18 mouse cellular contexts compared by ENCODE assay signal in genomic region chr1:90333676-90334430, GRCm38 (mm10).
A peak's percentile ranks its signal among the peaks of the same experiment; 100 is the strongest.
DNase-seq lines count a peak whose midpoint lies in the region; ATAC-seq lines count a peak whose summit lies in the region.
"Had no signal": no experiment of that assay in that cellular context is flagged by ENCODE, and none has a peak within 500 bp of the region (broad histone marks: within the 10 kb centered on the region; RNA-seq: fewer than 3 reads in every experiment).

No protein-coding gene starts in this region.

- no peak overlapping the region for H3K27ac ChIP-seq in heart, embryonic 10.5 days
- 0 out of 2 replicates have a peak overlapping the region, but pooled peaks have one; percentile 23 for H3K27ac ChIP-seq in midbrain, embryonic 10.5 days (replicated peaks)
- H3K27ac ChIP-seq in midbrain, embryonic 11.5 days (ENCODE audit: low read depth, low read length) = no peak overlapping the region
- H3K27ac ChIP-seq in embryonic facial prominence, embryonic 10.5 days (replicated peaks) = peak overlapping the region; percentile 72
- no peak overlapping the region for H3K27ac ChIP-seq in hindbrain, embryonic 12.5 days
- H3K27ac ChIP-seq: hindbrain, embryonic 14.5 days; stomach, embryonic 15.5 days had no signal

- peaks cover 13% of the 10 kb centered on the region; the same call in 1 of the 2 replicates for H3K4me1 ChIP-seq in heart, embryonic 10.5 days
- peaks cover 37% of the 10 kb centered on the region for H3K4me1 ChIP-seq in midbrain, embryonic 10.5 days
- H3K4me1 ChIP-seq in midbrain, embryonic 11.5 days (ENCODE audit: control insufficient read depth, insufficient read depth, low read length) = peaks cover 9% of the 10 kb centered on the region
- peaks cover 69% of the 10 kb centered on the region for H3K4me1 ChIP-seq in embryonic facial prominence, embryonic 10.5 days
- peaks cover 10% of the 10 kb centered on the region for H3K4me1 ChIP-seq in hindbrain, embryonic 12.5 days

- H3K9ac ChIP-seq in midbrain, embryonic 11.5 days (ENCODE audit: low read length) = no peak overlapping the region
- no peak overlapping the region for H3K9ac ChIP-seq in hindbrain, embryonic 12.5 days
- H3K9ac ChIP-seq: embryonic facial prominence, embryonic 13.5 days; hindbrain, embryonic 14.5 days; neural tube, embryonic 13.5 days; stomach, embryonic 15.5 days had no signal

- 0 out of 2 replicates have a peak, but pooled peaks cover 6% of the 10 kb centered on the region for H3K27me3 ChIP-seq in heart, embryonic 10.5 days (ENCODE audit: insufficient read depth, poor library complexity, severe bottlenecking)
- H3K27me3 ChIP-seq in midbrain, embryonic 10.5 days (ENCODE audit: low read depth, poor library complexity, severe bottlenecking) = peaks cover 38% of the 10 kb centered on the region
- peaks cover 3% of the 10 kb centered on the region; the same call in 1 of the 2 replicates for H3K27me3 ChIP-seq in midbrain, embryonic 11.5 days (ENCODE audit: control insufficient read depth, insufficient read depth, low read length)
- H3K27me3 ChIP-seq in embryonic facial prominence, embryonic 10.5 days (replicated peaks; ENCODE audit: low read depth, poor library complexity, severe bottlenecking) = peaks cover 7% of the 10 kb centered on the region
- no peaks in the 10 kb centered on the region for H3K27me3 ChIP-seq in hindbrain, embryonic 12.5 days
- H3K27me3 ChIP-seq: embryonic facial prominence, embryonic 13.5 days; neural tube, embryonic 13.5 days; Patski; stomach, embryonic 15.5 days had no signal

- H3K9me3 ChIP-seq in heart, embryonic 10.5 days = no peaks in the 10 kb centered on the region
- no peaks in the 10 kb centered on the region for H3K9me3 ChIP-seq in midbrain, embryonic 10.5 days (replicated peaks)
- no peaks in the 10 kb centered on the region for H3K9me3 ChIP-seq in midbrain, embryonic 11.5 days (ENCODE audit: control insufficient read depth, low read length)
- no peaks in the 10 kb centered on the region for H3K9me3 ChIP-seq in embryonic facial prominence, embryonic 10.5 days
- H3K9me3 ChIP-seq in hindbrain, embryonic 12.5 days (replicated peaks) = no peaks in the 10 kb centered on the region
- H3K9me3 ChIP-seq: embryonic facial prominence, embryonic 13.5 days; neural tube, embryonic 13.5 days; stomach, embryonic 15.5 days had no signal

- DNase-seq in heart, adult 11 months = peak; percentile 97
- no peak for DNase-seq in heart, embryonic 10.5 days (ENCODE audit: low spot score)
- no peak for DNase-seq in midbrain, embryonic 10.5 days (ENCODE audit: low spot score)
- DNase-seq in midbrain, embryonic 11.5 days (ENCODE audit: low spot score, missing footprints) = no peak
- DNase-seq in embryonic facial prominence, embryonic 10.5 days (ENCODE audit: low spot score) = no peak
- DNase-seq in kidney, postnatal 4 days = peak; percentile 59 to 70
- DNase-seq in right cerebral cortex, postnatal 14 days = no peak
- DNase-seq: cerebellum, postnatal 36 days; gastrocnemius, postnatal 10 days; thymus, postnatal 25 days had no signal

- H3K4me2 ChIP-seq in midbrain, embryonic 11.5 days = no peak overlapping the region
- H3K4me2 ChIP-seq in hindbrain, embryonic 12.5 days (replicated peaks) = no peak overlapping the region
- H3K4me2 ChIP-seq: hindbrain, embryonic 14.5 days; liver, embryonic 11.5 days; neural tube, embryonic 13.5 days; stomach, embryonic 15.5 days had no signal

- H3K36me3 ChIP-seq in heart, embryonic 10.5 days = no peaks in the 10 kb centered on the region
- H3K36me3 ChIP-seq in midbrain, embryonic 10.5 days = no peaks in the 10 kb centered on the region
- no peaks in the 10 kb centered on the region for H3K36me3 ChIP-seq in midbrain, embryonic 11.5 days (ENCODE audit: control insufficient read depth, insufficient read depth, low read length)
- H3K36me3 ChIP-seq in embryonic facial prominence, embryonic 10.5 days (replicated peaks) = no peaks in the 10 kb centered on the region
- no peaks in the 10 kb centered on the region for H3K36me3 ChIP-seq in hindbrain, embryonic 12.5 days
- H3K36me3 ChIP-seq: embryonic facial prominence, embryonic 13.5 days; neural tube, embryonic 13.5 days; stomach, embryonic 15.5 days had no signal

- 83% methylated on average over 6 of the region's 6 CpGs for WGBS in heart, embryonic 10.5 days
- 89% methylated on average over 6 of the region's 6 CpGs for WGBS in midbrain, embryonic 10.5 days
- WGBS in midbrain, embryonic 11.5 days = 80% methylated on average over 6 of the region's 6 CpGs
- WGBS in embryonic facial prominence, embryonic 10.5 days = 86% methylated on average over 6 of the region's 6 CpGs
- 80% methylated on average over 6 of the region's 6 CpGs for WGBS in hindbrain, embryonic 12.5 days

- ATAC-seq in midbrain, embryonic 11.5 days (ENCODE audit: low FRiP score) = no peak
- ATAC-seq in hindbrain, embryonic 12.5 days (ENCODE audit: low FRiP score) = no peak
- ATAC-seq: intestine, postnatal 0 days; Patski had no signal

- H3K4me3 ChIP-seq in heart, embryonic 10.5 days = no peak overlapping the region
- H3K4me3 ChIP-seq in midbrain, embryonic 10.5 days = no peak overlapping the region
- H3K4me3 ChIP-seq in midbrain, embryonic 11.5 days (ENCODE audit: low read depth, low read length) = no peak overlapping the region
- no peak overlapping the region for H3K4me3 ChIP-seq in embryonic facial prominence, embryonic 10.5 days
- H3K4me3 ChIP-seq in hindbrain, embryonic 12.5 days = no peak overlapping the region
- H3K4me3 ChIP-seq: embryonic facial prominence, embryonic 13.5 days; neural tube, embryonic 13.5 days; stomach, embryonic 15.5 days had no signal

Comparison
In these comparisons a context has a peak if more than half of its experiments do, and no peak if none do; other contexts are left out.
1. DNase-seq: peak in heart, adult 11 months (single experiment) and kidney, postnatal 4 days (2 of 2); none in heart, embryonic 10.5 days (single experiment), midbrain, embryonic 10.5 days (single experiment), midbrain, embryonic 11.5 days (single experiment), embryonic facial prominence, embryonic 10.5 days (single experiment) and right cerebral cortex, postnatal 14 days (single experiment).
2. H3K27ac ChIP-seq: peak in midbrain, embryonic 10.5 days (single experiment) and embryonic facial prominence, embryonic 10.5 days (single experiment); none in heart, embryonic 10.5 days (single experiment), midbrain, embryonic 11.5 days (single experiment) and hindbrain, embryonic 12.5 days (single experiment).